Mouse (Mus musculus) C2C12 (cell line): ENCODE measurements around the gene Efcab11.

Experiments used
- CTCF ChIP-seq: IDR thresholded peaks from one replicate; pipeline ENCODE4 v1.5.1; 2011; ENCODE audit not compliant: control insufficient read depth, insufficient read depth, insufficient read length
- MYOD1 ChIP-seq: IDR thresholded peaks from one replicate; pipeline ENCODE4 v1.6.1; 2011; ENCODE audit warnings: low read depth; ENCODE audit not compliant: control insufficient read depth, insufficient read length

GRCm38 (mm10) chr12:99923703-99924102 is 39.5 kb upstream of the Efcab11 start:
- TF ChIP-seq CTCF (no peak), MYOD1 (no peak)
